Mouse (Mus musculus) heart, embryonic 11.5 days (tissue): ENCODE results near the gene Eif6. TPM values are rescaled to one million over a fixed set of nuclear protein-coding genes. Genes with fewer than 3 reads are reported as not detected.
A peak's percentile ranks its signal among the peaks of the same experiment; 100 is the strongest.

ENCODE experiments used
- ATAC-seq: fragments of 200-750 bp; cut with Nextera tagmentation; replicated peaks from 2 replicates; pipeline ENCODE4 v1.8.0; 2017; ENCODE audit warnings: moderate library complexity; ENCODE audit not compliant: insufficient number of reproducible peaks, low FRiP score, low TSS enrichment
- H3K27ac ChIP-seq: fragments of 300-500 bp; sonication (generic); 2 replicates; pipeline ENCODE4 v1.5.1; 2014; ENCODE audit warnings: mild to moderate bottlenecking, low read depth, low read length
- H3K27me3 ChIP-seq: fragments of 300-500 bp; sonication (generic); 2 replicates; pipeline ENCODE4 v1.6.1; 2014; ENCODE audit warnings: mild to moderate bottlenecking, low read length, mixed read lengths; ENCODE audit not compliant: control insufficient read depth, insufficient read depth
- H3K36me3 ChIP-seq: fragments of 300-500 bp; sonication (generic); 2 replicates; pipeline ENCODE4 v1.6.1; 2014; ENCODE audit warnings: mild to moderate bottlenecking, low read length, moderate library complexity, mixed read lengths; ENCODE audit not compliant: control insufficient read depth, insufficient read depth
- H3K4me1 ChIP-seq: fragments of 300-500 bp; sonication (generic); 2 replicates; pipeline ENCODE4 v1.6.1; 2014; ENCODE audit warnings: low read length; ENCODE audit not compliant: control insufficient read depth, insufficient read depth
- H3K4me2 ChIP-seq: fragments of 300-500 bp; sonication (generic); 2 replicates; pipeline ENCODE4 v1.6.1; 2014; ENCODE audit warnings: mild to moderate bottlenecking, moderate library complexity
- H3K4me3 ChIP-seq: fragments of 300-500 bp; sonication (generic); 2 replicates; pipeline ENCODE4 v1.5.1; 2014; ENCODE audit warnings: low read depth, low read length
- H3K9ac ChIP-seq: fragments of 300-500 bp; sonication (generic); 2 replicates; pipeline ENCODE4 v1.6.1; 2014; ENCODE audit warnings: mild to moderate bottlenecking, low read depth, low read length, moderate library complexity
- H3K9me3 ChIP-seq: fragments of 300-500 bp; sonication (generic); replicated peaks from 2 replicates; pipeline ENCODE4 v1.6.1; 2016; ENCODE audit warnings: low read length; ENCODE audit not compliant: control insufficient read depth
- WGBS: fragments of 180-500 bp; shearing (Covaris S2); extraction: QIAGEN DNeasy Blood & Tissue Kit; methylation state at CpG from one replicate; pipeline ENCODE4 v1.1.7; 2014; ENCODE audit not compliant: insufficient replicate concordance; 5-methylcytosine and 5-hydroxymethylcytosine counted together
- polyA plus RNA-seq: library from polyadenylated mRNA; unstranded; fragments of >200 nt; fragmentation: Nextera tagmentation; extraction: Ambion mirVana; gene quantifications from 2 replicates; pipeline ENCODE4 v1.2.1, GENCODE M21; 2014

The Eif6 gene
- polyA plus RNA-seq, result 138 and 148 TPM in 2 replicates

DNA sequence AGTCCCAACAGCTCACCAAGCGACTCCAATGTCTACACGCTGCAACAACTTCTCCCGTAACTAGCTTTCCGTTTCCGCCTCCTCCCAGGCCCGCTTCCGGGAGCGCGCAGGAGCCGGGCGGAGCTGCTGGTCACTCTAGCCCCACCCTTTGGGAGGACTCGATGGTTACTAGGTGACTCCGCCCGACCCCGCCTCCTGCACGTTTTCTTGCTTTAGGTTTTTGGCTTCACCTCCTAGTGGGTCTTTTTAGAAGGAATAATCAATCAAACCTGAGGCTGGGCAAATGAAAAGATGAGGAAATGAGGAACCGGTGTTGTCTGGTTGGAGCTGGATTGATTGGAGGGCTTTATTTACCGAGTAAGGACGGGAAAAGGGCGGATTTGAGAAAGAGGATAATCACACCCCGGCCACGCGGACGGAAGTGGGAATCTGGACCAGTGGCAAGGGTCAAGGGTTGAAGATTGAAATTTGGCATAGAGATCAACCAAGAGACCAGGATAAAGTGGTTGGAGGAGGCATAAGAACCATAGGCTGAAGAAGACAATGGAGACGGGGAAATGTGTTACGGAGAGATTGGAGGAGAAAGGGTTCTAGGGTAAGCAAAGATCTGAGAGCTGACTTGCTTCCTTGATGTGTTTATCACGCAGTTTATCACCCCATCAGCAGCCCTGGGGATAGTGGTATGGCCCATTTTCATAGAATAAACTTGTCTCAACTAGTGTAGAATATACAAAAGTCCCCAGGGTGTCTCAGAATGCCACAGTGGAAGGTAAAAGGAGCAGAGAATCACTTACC, at the start of gene Eif6:
TSS of gene Eif6 (minus strand) at position 296 of the 795 bp plus-strand sequence.
- Histone ChIP-seq H3K27ac (peak within 1 kb of the TSS; percentile 84), H3K27me3 (no peaks in the 10 kb centered on the region), H3K9me3 (no peaks in the 10 kb centered on the region), H3K4me3 (peak within 1 kb of the TSS; percentile 91), H3K4me2 (peak within 1 kb of the TSS; percentile 88), H3K4me1 (peaks cover 12% of the 10 kb centered on the region), H3K9ac (peak within 1 kb of the TSS; percentile 90), H3K36me3 (peaks cover 13% of the 10 kb centered on the region; the same call in 1 of the 2 replicates)
- 3% methylated on average over 27 of the region's 27 CpGs for WGBS
- ATAC-seq, result peak; percentile 85

DNA sequence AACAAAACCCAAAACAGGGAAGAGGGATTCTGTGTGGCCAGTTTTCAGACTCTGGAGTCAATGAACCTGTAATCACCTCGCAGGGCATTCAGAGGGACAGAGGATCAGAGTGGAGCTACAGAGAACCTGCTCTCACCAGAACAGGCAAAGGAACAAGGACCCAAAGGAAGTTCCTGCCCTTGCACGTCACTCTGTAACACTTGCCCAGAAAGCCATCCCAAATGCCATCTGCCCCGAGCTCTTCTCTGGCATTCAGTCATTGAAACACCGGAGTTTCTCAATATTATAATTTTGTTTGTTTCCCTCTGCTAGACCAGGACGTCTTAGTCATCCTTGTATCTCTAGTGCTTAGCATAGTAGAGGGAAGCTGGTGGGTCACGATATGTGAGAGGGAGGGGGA, 46.9 kb upstream of the Eif6 start:
- H3K4me2 ChIP-seq, result no peak overlapping the region
- no peak overlapping the region for H3K27ac ChIP-seq
- H3K4me1 ChIP-seq, result no peaks in the 10 kb centered on the region
- H3K9ac ChIP-seq, result no peak overlapping the region
- ATAC-seq, result no peak
- H3K4me3 ChIP-seq, result no peak overlapping the region
- H3K27me3 ChIP-seq, result no peaks in the 10 kb centered on the region
- peaks cover 19% of the 10 kb centered on the region; the same call in 1 of the 2 replicates for H3K36me3 ChIP-seq
- 78% methylated on average over 6 of the region's 6 CpGs for WGBS
- no peaks in the 10 kb centered on the region for H3K9me3 ChIP-seq

DNA sequence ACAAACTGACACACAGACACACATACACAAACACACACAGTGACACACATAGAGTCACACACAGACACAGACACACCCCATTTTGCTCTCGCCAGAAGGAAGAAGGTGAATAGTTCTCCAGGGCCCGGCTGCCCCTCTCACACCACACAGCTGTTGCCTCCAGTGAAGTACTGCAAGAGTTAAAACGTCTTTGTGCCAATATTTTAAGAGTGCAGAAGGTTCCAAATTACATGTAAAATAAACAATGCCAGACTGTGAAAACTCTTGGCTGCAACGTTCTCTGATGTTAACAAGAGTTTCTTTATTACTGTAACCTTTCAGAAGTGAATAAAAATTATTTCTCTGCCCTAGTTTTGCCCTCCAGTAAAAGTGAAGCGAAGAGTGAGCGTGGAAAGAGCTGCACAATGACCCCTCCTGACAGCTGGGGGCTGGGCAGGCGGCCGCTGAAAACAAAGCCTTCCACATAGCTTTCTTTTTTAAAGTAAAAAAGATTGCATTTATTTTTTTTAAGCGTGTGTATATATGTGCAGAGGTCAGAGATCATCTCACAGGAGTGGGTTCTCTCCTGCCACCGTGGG, 46.3 kb upstream of the Eif6 start:
- H3K36me3 ChIP-seq, result peaks cover 21% of the 10 kb centered on the region; the same call in 1 of the 2 replicates
- H3K4me3 ChIP-seq, result no peak overlapping the region

DNA sequence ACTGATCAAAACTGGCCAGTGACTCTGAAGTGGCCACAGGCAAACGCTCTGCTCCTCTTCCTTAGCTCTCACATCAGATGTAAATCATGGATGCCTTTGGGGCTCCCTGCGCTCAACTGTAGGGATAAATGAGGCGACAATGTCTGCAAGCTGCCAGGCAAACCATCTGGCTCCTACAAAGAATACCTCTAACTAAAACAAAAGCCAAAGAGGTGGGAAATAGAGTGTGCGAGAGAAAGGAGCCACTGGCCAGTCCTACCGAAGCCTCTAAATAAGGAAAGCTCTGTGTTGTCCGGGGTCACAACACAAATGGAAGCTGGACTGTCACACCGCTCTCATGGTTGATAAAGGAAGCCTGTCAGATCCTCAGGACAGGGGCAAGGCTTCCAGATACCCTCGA, 45.8 kb upstream of the Eif6 start:
- no peak overlapping the region for H3K9ac ChIP-seq
- no peak overlapping the region for H3K4me2 ChIP-seq
- peaks cover 21% of the 10 kb centered on the region; the same call in 1 of the 2 replicates for H3K36me3 ChIP-seq
- H3K27ac ChIP-seq, result no peak overlapping the region
- no peak overlapping the region for H3K4me3 ChIP-seq
- WGBS, result 68% methylated on average over 8 of the region's 8 CpGs
- H3K27me3 ChIP-seq, result no peaks in the 10 kb centered on the region
- H3K4me1 ChIP-seq, result no peaks in the 10 kb centered on the region
- no peaks in the 10 kb centered on the region for H3K9me3 ChIP-seq
- no peak for ATAC-seq

More for the DNA sequence above, 46.3 kb upstream of the Eif6 start:
- Histone ChIP-seq H3K9ac (no peak overlapping the region), H3K9me3 (no peaks in the 10 kb centered on the region), H3K27ac (no peak overlapping the region), H3K4me1 (no peaks in the 10 kb centered on the region), H3K27me3 (no peaks in the 10 kb centered on the region), H3K4me2 (no peak overlapping the region)
- no peak for ATAC-seq
- 74% methylated on average over 10 of the region's 10 CpGs for whole genome bisulfite sequencing

GRCm38 (mm10) chr2:155869772-155870171, 43.0 kb upstream of the Eif6 start:
- H3K9ac ChIP-seq, result no peak overlapping the region
- ATAC-seq, result no peak
- H3K4me2 ChIP-seq, result no peak overlapping the region
- H3K4me3 ChIP-seq, result no peak overlapping the region
- 67% methylated on average over 5 of the region's 5 CpGs for WGBS
- no peak overlapping the region for H3K27ac ChIP-seq
- H3K27me3 ChIP-seq, result no peaks in the 10 kb centered on the region
- H3K4me1 ChIP-seq, result no peaks in the 10 kb centered on the region
- no peaks in the 10 kb centered on the region for H3K9me3 ChIP-seq
- peaks cover 12% of the 10 kb centered on the region; the same call in 1 of the 2 replicates for H3K36me3 ChIP-seq

DNA sequence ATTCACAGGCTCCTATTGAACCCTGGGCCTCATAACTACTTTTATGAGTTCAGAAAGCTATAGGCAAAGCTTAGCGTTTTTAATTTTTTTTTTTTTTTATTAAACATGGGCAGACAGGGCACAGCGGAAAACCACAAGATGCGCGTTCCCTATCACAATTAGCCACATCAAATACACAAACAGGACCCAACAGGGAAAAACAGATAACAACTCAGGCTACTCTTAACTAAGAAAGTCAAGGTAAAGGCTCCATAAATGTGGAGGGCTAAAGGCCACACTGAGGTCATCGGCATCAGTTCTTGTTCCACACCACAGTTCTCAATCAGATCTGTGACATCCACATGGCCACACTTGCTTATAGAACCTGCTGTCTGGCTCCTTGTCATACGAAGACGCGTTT, 41.6 kb upstream of the Eif6 start:
- Histone ChIP-seq H3K27me3 (no peaks in the 10 kb centered on the region), H3K4me3 (no peak overlapping the region), H3K4me1 (no peaks in the 10 kb centered on the region), H3K4me2 (no peak overlapping the region), H3K36me3 (peaks cover 9% of the 10 kb centered on the region; the same call in 1 of the 2 replicates), H3K9me3 (no peaks in the 10 kb centered on the region), H3K27ac (no peak overlapping the region), H3K9ac (no peak overlapping the region)
- 94% methylated on average over 8 of the region's 8 CpGs for WGBS
- no peak for ATAC-seq

GRCm38 (mm10) chr2:155863301-155863867, 36.7 kb upstream of the Eif6 start:
- Histone ChIP-seq H3K9me3 (no peaks in the 10 kb centered on the region), H3K9ac (no peak overlapping the region), H3K4me3 (no peak overlapping the region), H3K4me2 (no peak overlapping the region), H3K4me1 (no peaks in the 10 kb centered on the region), H3K36me3 (peaks cover under 1% of the 10 kb centered on the region; the same call in 1 of the 2 replicates), H3K27me3 (no peaks in the 10 kb centered on the region), H3K27ac (no peak overlapping the region)
- ATAC-seq, result no peak
- WGBS, result 76% methylated on average over 11 of the region's 11 CpGs

DNA sequence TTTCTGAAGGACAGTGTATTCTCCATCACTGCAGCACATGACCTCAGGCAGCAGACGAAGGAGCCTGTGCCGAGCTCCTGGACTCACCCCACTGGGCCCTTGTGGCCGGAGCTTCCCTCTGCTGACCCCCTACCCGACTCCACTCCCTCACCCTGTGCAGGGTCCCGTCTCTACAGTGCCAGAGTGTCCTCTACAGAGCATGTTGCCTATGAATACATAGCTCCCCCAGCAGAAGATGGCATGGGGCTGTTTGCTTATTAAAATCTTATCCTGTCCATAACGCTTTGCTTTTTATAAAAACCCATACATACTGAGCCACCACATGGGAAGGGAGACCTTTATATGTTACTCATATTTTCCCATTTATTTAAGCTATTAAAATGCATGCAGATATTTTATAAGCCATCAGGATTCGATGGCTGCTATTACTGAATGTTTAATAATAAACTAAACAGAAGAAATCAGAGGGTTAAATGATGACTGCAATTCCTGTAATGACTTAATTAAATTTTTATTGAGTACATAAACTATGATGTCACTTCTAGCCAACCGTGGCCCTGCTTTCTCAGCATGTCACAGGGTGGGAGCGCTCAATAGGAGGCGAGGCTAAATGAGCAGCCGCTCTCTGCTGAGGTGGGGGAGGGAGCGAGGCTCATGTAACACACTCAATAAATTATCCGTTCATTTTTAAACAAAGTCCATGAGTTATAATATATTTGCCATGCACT, 36.0 kb upstream of the Eif6 start:
- ATAC-seq, result no peak
- no peak overlapping the region for H3K9ac ChIP-seq
- H3K27ac ChIP-seq, result no peak overlapping the region
- H3K4me2 ChIP-seq, result no peak overlapping the region
- no peak overlapping the region for H3K4me3 ChIP-seq
- 82% methylated on average over 13 of the region's 13 CpGs for WGBS
- no peaks in the 10 kb centered on the region for H3K36me3 ChIP-seq
- H3K4me1 ChIP-seq, result no peaks in the 10 kb centered on the region
- H3K27me3 ChIP-seq, result no peaks in the 10 kb centered on the region
- no peaks in the 10 kb centered on the region for H3K9me3 ChIP-seq
